Mouse (Mus musculus): ENCODE measurements at regions not wholly inside any gene's neighbourhood (a gene's known extent, or its start where the extent isn't known, plus 50 kb on each side); places are given as distances from the start of the nearest gene placed in this dataset.
A peak's percentile ranks its signal among the peaks of the same experiment; 100 is the strongest.

DNA sequence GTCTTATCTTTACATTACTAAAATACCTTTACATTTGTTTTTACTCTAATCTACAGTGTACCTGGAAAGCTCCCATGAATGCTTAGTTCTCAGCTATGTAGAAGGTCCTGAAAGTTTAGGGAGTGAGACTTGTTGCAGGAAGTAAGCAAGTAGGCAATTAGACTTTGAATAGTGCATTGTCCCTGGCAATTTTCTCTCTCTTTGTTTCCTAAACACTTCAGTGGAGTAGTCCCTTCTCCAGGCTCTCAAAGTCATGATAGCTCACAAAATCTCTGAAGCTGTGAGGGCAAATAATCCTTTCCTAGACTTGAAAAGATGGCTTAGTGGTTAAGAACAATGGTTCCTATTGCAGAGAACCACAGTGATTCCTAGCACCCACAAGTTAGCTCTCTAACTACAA, 495.2 kb upstream of the 1700015G11Rik start:
- no peak for DNase-seq (ENCODE audit: low spot score in 2 of 2)

- DNase-seq (ENCODE audit: low spot score in 2 of 2), result no peak
Measured at GRCm38 (mm10) chr7:52507988-52508387, 492.5 kb upstream of the 1700015G11Rik start.

DNA sequence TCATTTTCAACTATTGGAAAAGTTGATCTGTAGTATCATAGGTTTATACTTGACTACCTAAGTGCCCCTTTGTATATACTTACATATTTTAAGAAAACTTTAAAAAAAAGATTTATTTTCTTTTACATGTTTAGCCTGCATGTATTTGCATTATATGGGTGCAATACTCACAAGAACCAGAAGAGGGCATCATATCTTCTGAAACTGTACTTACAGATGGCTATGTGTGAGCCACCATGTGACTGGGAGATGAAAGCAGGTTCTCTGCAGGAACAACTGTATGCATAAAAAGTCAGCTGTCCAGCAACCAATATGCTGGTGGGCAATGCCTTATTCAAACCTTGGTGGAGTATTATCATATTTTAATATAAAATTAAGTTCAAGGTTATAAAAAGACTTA, 451.6 kb upstream of the 1700015G11Rik start:
- peak in 1 of 2 experiments; percentile 3 for DNase-seq (ENCODE audit: low spot score in 2 of 2)

DNA sequence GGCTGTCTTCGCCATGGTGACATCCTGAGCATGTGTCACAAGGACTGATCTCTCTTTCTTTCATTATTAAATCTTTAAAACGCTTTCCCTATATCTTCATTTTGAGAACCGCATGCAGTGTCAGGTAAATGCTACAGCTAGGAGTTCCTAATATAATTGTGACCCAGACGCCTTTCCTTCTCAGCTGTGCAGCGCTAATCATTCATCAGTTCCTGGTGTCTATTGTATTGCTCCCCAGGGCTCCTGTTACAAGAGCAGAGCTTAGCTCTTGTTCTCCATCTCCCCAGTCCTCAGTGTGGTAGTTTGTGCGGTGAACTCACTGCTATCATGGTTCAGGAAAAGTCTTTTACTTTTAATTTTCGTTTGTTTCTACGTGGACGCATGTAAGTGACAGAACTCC, 451.1 kb upstream of the 1700015G11Rik start:
- no peak for DNase-seq (ENCODE audit: low spot score in 2 of 2)
